Mouse (Mus musculus): ENCODE measurements at regions not wholly inside any gene's neighbourhood (a gene's known extent, or its start where the extent isn't known, plus 50 kb on each side); places are given as distances from the start of the nearest gene placed in this dataset.

GRCm38 (mm10) chr9:51523471-51523870 is 194.8 kb upstream of the 1810046K07Rik start:
- no peak for DNase-seq

- no peak for DNase-seq
Measured at GRCm38 (mm10) chr9:51525906-51526305, 197.2 kb upstream of the 1810046K07Rik start.

GRCm38 (mm10) chr9:51538894-51539293 is 210.2 kb upstream of the 1810046K07Rik start:
- no peak for DNase-seq

GRCm38 (mm10) chr9:51541940-51542339 is 213.2 kb upstream of the 1810046K07Rik start:
- DNase-seq, result no peak

- no peak for DNase-seq
Measured at GRCm38 (mm10) chr9:51572040-51572439, 193.1 kb upstream of the Arhgap20 start.

- DNase-seq, result no peak
Measured at GRCm38 (mm10) chr9:51581601-51582000, 183.5 kb upstream of the Arhgap20 start.

- DNase-seq, result no peak
Measured at GRCm38 (mm10) chr9:51593707-51594106, 171.4 kb upstream of the Arhgap20 start.

GRCm38 (mm10) chr9:51598706-51599105 is 166.4 kb upstream of the Arhgap20 start:
- DNase-seq, result no peak

GRCm38 (mm10) chr9:51608158-51608557 is 157.0 kb upstream of the Arhgap20 start:
- DNase-seq, result no peak

- DNase-seq, result no peak
Measured at GRCm38 (mm10) chr9:51608697-51609456, 156.3 kb upstream of the Arhgap20 start.

- DNase-seq, result no peak
Measured at GRCm38 (mm10) chr9:51626156-51626555, 139.0 kb upstream of the Arhgap20 start.

- no peak for DNase-seq
Measured at GRCm38 (mm10) chr9:51636097-51636496, 129.0 kb upstream of the Arhgap20 start.

- no peak for DNase-seq
Measured at GRCm38 (mm10) chr9:51636559-51637127, 128.5 kb upstream of the Arhgap20 start.

- DNase-seq, result no peak
Measured at GRCm38 (mm10) chr9:51637131-51637920, 127.8 kb upstream of the Arhgap20 start.

GRCm38 (mm10) chr9:51641706-51642105 is 123.4 kb upstream of the Arhgap20 start:
- no peak for DNase-seq

- DNase-seq, result no peak
Measured at GRCm38 (mm10) chr9:51645426-51645825, 119.7 kb upstream of the Arhgap20 start.

GRCm38 (mm10) chr9:51653376-51654292 is 111.5 kb upstream of the Arhgap20 start:
- no peak for DNase-seq

GRCm38 (mm10) chr9:51654645-51655044 is 110.5 kb upstream of the Arhgap20 start:
- DNase-seq, result no peak

- no peak for DNase-seq
Measured at GRCm38 (mm10) chr9:51657796-51658195, 107.3 kb upstream of the Arhgap20 start.

GRCm38 (mm10) chr9:51660908-51661874 is 103.9 kb upstream of the Arhgap20 start:
- DNase-seq, result peak; percentile 12 to 19

GRCm38 (mm10) chr9:51661911-51662310 is 103.2 kb upstream of the Arhgap20 start:
- DNase-seq, result no peak
